ENCODE assay signal across 8 mouse cellular contexts in genomic region chr12:103353538-103353937, GRCm38 (mm10). TPM values are rescaled to one million over a fixed set of nuclear protein-coding genes. Genes with fewer than 3 reads are reported as not detected.
DNase-seq lines count a peak whose midpoint lies in the region; ATAC-seq and TF ChIP-seq lines count a peak whose summit lies in the region.

No protein-coding gene starts in this region.

- 12% methylated on average over 5 of the region's 5 CpGs for WGBS in forebrain, postnatal 0 days
- WGBS in stomach, embryonic 14.5 days = 10% methylated on average over 5 of the region's 5 CpGs

- no peak overlapping the region for H3K4me3 ChIP-seq in forebrain, postnatal 0 days (ENCODE audit: low read depth, low read length)
- no peak overlapping the region for H3K4me3 ChIP-seq in stomach, embryonic 14.5 days (ENCODE audit: low read depth, low read length)

- no peaks in the 10 kb centered on the region for H3K9me3 ChIP-seq in forebrain, postnatal 0 days (ENCODE audit: low read length)
- no peaks in the 10 kb centered on the region for H3K9me3 ChIP-seq in stomach, embryonic 14.5 days (ENCODE audit: control insufficient read depth, low read depth, low read length)

- H3K9ac ChIP-seq in forebrain, postnatal 0 days = no peak overlapping the region; the same call in 1 of the 2 replicates
- H3K9ac ChIP-seq in stomach, embryonic 14.5 days (replicated peaks; ENCODE audit: low read depth, low read length) = no peak overlapping the region

- no peak overlapping the region for H3K27ac ChIP-seq in forebrain, postnatal 0 days (ENCODE audit: low read depth, low read length)
- no peak overlapping the region for H3K27ac ChIP-seq in stomach, embryonic 14.5 days (ENCODE audit: low read length)

- H3K4me1 ChIP-seq in forebrain, postnatal 0 days (ENCODE audit: insufficient read depth) = no peaks in the 10 kb centered on the region
- H3K4me1 ChIP-seq in stomach, embryonic 14.5 days (ENCODE audit: control insufficient read depth, insufficient read depth, low read length) = no peaks in the 10 kb centered on the region

- ATAC-seq in forebrain, postnatal 0 days = peak; percentile 86
- ATAC-seq in megakaryocyte-erythroid progenitor cell, adult 5-6 weeks (replicated peaks; ENCODE audit: low FRiP score, low TSS enrichment, poor library complexity, severe bottlenecking) = peak; percentile 78
- ATAC-seq in stomach, embryonic 14.5 days (ENCODE audit: insufficient number of reproducible peaks, insufficient read depth, low FRiP score, low read depth) = no peak

- H3K36me3 ChIP-seq in forebrain, postnatal 0 days (ENCODE audit: insufficient read depth) = no peaks in the 10 kb centered on the region
- no peaks in the 10 kb centered on the region for H3K36me3 ChIP-seq in stomach, embryonic 14.5 days (ENCODE audit: control insufficient read depth, insufficient read depth, low read length)

- peak; percentile 52 for TF ChIP-seq CTCF in forebrain, postnatal 0 days (IDR thresholded peaks at IDR 0.05; ENCODE audit: low read depth)

- DNase-seq in right cerebral cortex, postnatal 10 days (ENCODE audit: low spot score in 2 of 2) = peak; percentile 65 to 80
- no peak for DNase-seq in right cerebral cortex, postnatal 36 days (ENCODE audit: low spot score in 2 of 2)
- peak; percentile 50 to 67 for DNase-seq in cerebellum, adult 18-20 months
- DNase-seq in forebrain, postnatal 0 days = peak; percentile 30
- peak; percentile 60 for DNase-seq in heart, postnatal 25 days (ENCODE audit: low spot score)
- DNase-seq in spleen, adult 18-20 months = no peak

- intact Hi-C loops in heart, postnatal 25 days (cut with DNase I) = no loop called here

- no peaks in the 10 kb centered on the region for H3K27me3 ChIP-seq in forebrain, postnatal 0 days (ENCODE audit: insufficient read depth, low read length)
- no peaks in the 10 kb centered on the region for H3K27me3 ChIP-seq in stomach, embryonic 14.5 days (ENCODE audit: control insufficient read depth, insufficient read depth, low read length)

- no peak overlapping the region for H3K4me2 ChIP-seq in forebrain, postnatal 0 days (ENCODE audit: low read depth)
- H3K4me2 ChIP-seq in stomach, embryonic 14.5 days (replicated peaks; ENCODE audit: low read depth, low read length) = peak overlapping the region; percentile 14; the same call in 1 of the 2 replicates

RNA-seq across cellular contexts. Expression of gene Asb2, which starts 2.3 kb away (rescaled TPM):
- 1.6 and 2.1 TPM in 2 replicates for total RNA-seq in forebrain, postnatal 0 days (2014; rRNA removed)
- 1.5 and 1.6 TPM in 2 replicates for polyA plus RNA-seq in forebrain, postnatal 0 days (2015; fragmentation: Nextera tagmentation; extraction: Ambion mirVana)
- 100 to 1,000 TPM; 497 to 569 TPM for total RNA-seq in heart, postnatal 25 days (2021)
- 3.5 TPM in 1 of 2 replicates, not detected in the other for total RNA-seq in megakaryocyte-erythroid progenitor cell, adult 5-6 weeks (2014; fragmentation: Nextera tagmentation)
- 0.38 TPM in 1 of 2 replicates, not detected in the other for total RNA-seq in megakaryocyte-erythroid progenitor cell, adult 5-6 weeks (2017)
- polyA plus RNA-seq in stomach, embryonic 14.5 days (2014; fragmentation: Nextera tagmentation; extraction: Ambion mirVana) = 22.0 and 22.3 TPM in 2 replicates

RNA-seq across cellular contexts. Expression of gene Otub2, which starts 34.9 kb away (rescaled TPM):
- 22.2 and 26.5 TPM in 2 replicates for total RNA-seq in forebrain, postnatal 0 days (2014; rRNA removed)
- polyA plus RNA-seq in forebrain, postnatal 0 days (2015; fragmentation: Nextera tagmentation; extraction: Ambion mirVana) = 18.9 and 21.3 TPM in 2 replicates
- 1 to 10 TPM; 4.4 to 4.9 TPM for total RNA-seq in heart, postnatal 25 days (2021)
- total RNA-seq in megakaryocyte-erythroid progenitor cell, adult 5-6 weeks (2014; fragmentation: Nextera tagmentation) = 10.4 and 11.9 TPM in 2 replicates
- total RNA-seq in megakaryocyte-erythroid progenitor cell, adult 5-6 weeks (2017) = 3.0 and 7.1 TPM in 2 replicates
- polyA plus RNA-seq in stomach, embryonic 14.5 days (2014; fragmentation: Nextera tagmentation; extraction: Ambion mirVana) = 6.5 and 7.2 TPM in 2 replicates

RNA-seq across cellular contexts. Expression of gene Fam181a, which starts 42.8 kb away (rescaled TPM):
- total RNA-seq in forebrain, postnatal 0 days (2014; rRNA removed) = 10.0 and 10.7 TPM in 2 replicates
- polyA plus RNA-seq in forebrain, postnatal 0 days (2015; fragmentation: Nextera tagmentation; extraction: Ambion mirVana) = 6.9 and 9.1 TPM in 2 replicates
- not detected for total RNA-seq in heart, postnatal 25 days (2021)
- total RNA-seq in megakaryocyte-erythroid progenitor cell, adult 5-6 weeks (2014; fragmentation: Nextera tagmentation) = not detected in 2 replicates
- total RNA-seq in megakaryocyte-erythroid progenitor cell, adult 5-6 weeks (2017) = not detected in 2 replicates
- not detected in 2 replicates for polyA plus RNA-seq in stomach, embryonic 14.5 days (2014; fragmentation: Nextera tagmentation; extraction: Ambion mirVana)

RNA-seq across cellular contexts. Expression of gene 9330161L09Rik, which starts 54.1 kb away (rescaled TPM):
- 5.1 and 11.8 TPM in 2 replicates for total RNA-seq in forebrain, postnatal 0 days (2014; rRNA removed)
- 0.82 and 1.3 TPM in 2 replicates for polyA plus RNA-seq in forebrain, postnatal 0 days (2015; fragmentation: Nextera tagmentation; extraction: Ambion mirVana)
- 1 to 10 TPM; 1.2 to 1.3 TPM for total RNA-seq in heart, postnatal 25 days (2021)
- 2.7 and 3.8 TPM in 2 replicates for total RNA-seq in megakaryocyte-erythroid progenitor cell, adult 5-6 weeks (2014; fragmentation: Nextera tagmentation)
- total RNA-seq in megakaryocyte-erythroid progenitor cell, adult 5-6 weeks (2017) = 0.94 and 2.7 TPM in 2 replicates
- 0.25 and 0.87 TPM in 2 replicates for polyA plus RNA-seq in stomach, embryonic 14.5 days (2014; fragmentation: Nextera tagmentation; extraction: Ambion mirVana)

Comparison
In these comparisons a context has a peak if more than half of its experiments do, and no peak if none do; other contexts are left out.
1. DNase-seq: peak in right cerebral cortex, postnatal 10 days (2 of 2), cerebellum, adult 18-20 months (2 of 2), forebrain, postnatal 0 days (single experiment) and heart, postnatal 25 days (single experiment); none in right cerebral cortex, postnatal 36 days (0 of 2) and spleen, adult 18-20 months (0 of 2).
2. RNA of gene Asb2, which starts 2.3 kb away (total RNA-seq): 497 to 569 TPM in heart, postnatal 25 days; 1.6 to 2.1 TPM in forebrain, postnatal 0 days and 0.38 to 3.5 TPM in megakaryocyte-erythroid progenitor cell, adult 5-6 weeks; every median in the first group is over 100 times any median in the second.
3. RNA of gene Fam181a, which starts 42.8 kb away (total RNA-seq): 10.0 to 10.7 TPM in forebrain, postnatal 0 days; not detected in heart, postnatal 25 days and not detected in megakaryocyte-erythroid progenitor cell, adult 5-6 weeks; every median in the first group is over 10 times any median in the second.